Mouse (Mus musculus): Measurements from ENCODE around the gene Selenop.
"Not testable (repeated sequence)": the region's sequence is repeated elsewhere in the genome, so short reads cannot be mapped to it uniquely, and the experiment has no call there.

Gene Selenop

DNA sequence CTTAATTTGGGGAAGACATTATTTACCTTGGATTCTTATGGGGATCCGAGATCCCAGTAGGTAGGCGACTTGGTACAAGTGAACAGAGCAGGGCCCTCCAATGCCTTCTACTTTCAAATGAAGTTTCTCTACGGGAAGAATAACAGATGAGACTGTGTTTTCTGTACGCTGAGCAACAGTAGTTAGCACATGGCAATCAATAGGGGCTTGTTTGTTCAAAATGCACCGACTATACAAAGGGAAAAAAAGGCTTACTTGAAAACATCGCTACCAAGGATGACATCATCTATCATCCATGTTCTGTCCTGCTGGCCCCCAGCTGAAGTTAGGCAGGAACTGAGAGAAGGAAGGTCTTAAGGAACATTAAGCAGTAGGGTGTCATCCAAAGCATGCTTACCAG lies at the start of gene Selenop:
Selenop (plus strand) TSS at position 301 of the 400 bp plus-strand sequence.
- no peak for DNase-seq

DNA sequence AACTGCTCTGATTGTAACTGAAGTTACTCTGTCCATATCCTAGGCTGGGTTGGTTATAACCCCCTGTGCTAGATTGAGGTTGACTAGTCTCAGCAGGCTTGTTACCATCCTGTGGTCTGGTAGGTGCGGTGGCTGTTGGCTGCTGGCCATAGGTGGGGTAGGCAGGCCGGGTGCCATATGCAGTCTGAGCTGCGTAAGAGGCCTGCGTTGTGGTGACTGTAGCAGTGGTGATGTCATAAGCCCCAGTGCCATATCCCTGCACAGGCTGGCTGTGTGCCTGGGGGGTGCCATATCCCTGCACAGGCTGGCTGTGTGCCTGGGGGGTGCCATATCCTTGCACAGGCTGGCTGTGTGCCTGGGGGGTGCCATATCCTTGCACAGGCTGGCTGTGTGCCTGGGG lies 49.7 kb upstream of the Selenop start:
- DNase-seq = not testable (repeated sequence)

DNA sequence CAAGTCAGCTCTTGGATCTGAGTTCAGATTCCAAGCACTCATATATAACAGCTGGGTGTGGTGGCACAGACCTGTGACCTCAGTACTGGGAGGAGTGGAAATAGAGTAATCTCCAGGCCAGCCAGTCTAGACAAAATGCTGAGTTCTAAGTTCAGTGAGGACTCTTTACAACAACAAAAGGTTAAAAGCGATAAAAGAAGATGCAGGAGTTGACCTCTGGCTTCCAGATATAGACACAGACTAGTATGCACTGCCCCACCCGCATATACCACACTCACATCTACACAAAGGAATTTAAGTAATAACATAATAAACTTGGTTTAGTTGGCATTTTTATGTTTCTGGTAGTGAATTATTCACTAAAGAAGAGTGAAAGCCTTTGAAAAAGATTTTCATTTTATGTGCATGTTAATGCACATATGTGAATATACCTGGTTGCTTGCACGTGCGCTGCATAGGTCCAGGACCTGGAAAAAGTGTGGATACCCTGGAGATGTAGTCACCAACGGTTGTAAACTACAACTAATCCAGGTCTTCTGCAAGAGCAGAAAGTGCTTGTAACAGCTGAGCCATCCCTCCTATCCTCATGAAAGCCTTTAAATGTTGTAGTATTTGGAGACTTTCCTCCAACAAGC lies 45.4 kb upstream of the Selenop start:
- no peak for DNase-seq

DNA sequence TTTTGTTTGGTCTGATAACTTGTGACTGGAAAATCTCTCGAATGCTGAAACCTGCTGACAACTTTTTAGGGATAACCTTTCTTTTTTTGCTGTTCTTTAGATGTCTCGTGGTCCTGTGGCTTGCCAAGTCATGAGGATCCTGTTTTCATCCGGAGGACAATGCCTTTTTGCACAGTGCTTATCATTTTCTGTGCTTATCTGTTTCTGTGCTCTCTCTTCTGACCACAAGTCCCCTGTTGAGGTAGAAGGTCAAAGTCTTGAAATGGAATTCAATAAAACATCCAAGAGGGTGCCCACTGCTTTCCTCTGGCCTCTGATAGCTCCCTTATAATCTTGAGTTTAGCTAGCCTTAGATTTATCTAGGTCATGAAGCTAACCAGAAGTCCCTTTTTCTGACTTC lies 41.8 kb upstream of the Selenop start:
- DNase-seq = no peak

DNA sequence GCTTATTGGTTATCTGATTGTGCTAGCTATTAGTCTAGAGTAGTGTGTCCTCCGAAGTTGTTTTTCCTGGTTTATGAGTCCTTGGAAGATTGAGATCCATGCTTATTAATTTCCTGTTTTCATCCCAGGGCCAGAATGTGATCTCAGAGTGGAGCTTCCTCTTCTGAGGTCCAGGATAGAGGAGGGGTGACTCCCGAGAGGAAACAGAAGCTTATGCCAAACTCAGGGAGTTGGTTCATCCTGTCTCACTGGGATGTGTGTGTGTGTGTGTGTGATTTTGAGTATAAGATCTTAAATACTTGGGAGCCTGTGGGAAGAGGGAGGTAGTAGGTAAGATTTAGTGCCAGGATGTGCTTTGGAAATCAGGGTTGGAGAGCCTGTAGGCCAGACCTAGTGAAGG lies 40.2 kb upstream of the Selenop start:
- peak; percentile 55 to 77 for DNase-seq

DNA sequence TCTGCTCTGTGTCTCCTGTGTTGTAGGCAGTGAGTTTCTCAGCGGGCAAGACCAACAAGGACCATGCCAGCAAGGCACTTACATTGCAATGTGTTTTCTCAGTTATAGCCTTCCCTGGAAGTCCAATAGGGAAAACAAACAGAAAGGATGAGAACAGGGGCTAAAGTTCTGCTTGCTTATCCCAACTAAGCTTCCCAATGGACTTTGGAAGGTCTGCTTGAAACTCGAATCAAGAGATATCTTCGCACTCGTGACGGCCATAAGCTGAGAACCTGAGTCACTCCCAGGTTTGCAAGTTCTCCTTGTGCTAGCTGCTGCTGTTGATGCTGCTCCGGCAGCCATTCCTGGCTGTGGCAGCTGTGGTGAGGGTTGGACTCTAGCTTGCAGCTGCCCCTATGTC lies 39.4 kb upstream of the Selenop start:
- DNase-seq = no peak

DNA sequence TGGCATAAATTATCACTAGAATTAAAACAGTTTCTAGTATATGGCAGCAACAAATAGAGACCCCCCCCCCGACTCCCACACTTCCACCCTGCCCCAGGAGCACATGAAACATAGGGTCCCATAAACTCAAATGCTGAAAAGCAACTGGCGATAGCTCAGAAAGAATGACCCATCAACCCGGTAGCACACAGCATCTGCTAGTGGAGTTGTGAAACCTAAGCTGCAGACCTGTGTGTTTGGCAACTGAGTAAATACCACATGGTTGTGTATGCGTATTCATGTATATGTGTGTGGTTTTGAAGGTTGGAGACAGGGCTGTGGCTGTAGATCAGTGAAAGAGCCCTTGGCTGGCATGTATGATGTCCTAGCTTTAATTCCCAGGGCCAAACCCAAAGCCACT lies 37.3 kb upstream of the Selenop start:
- DNase-seq = no peak

DNA sequence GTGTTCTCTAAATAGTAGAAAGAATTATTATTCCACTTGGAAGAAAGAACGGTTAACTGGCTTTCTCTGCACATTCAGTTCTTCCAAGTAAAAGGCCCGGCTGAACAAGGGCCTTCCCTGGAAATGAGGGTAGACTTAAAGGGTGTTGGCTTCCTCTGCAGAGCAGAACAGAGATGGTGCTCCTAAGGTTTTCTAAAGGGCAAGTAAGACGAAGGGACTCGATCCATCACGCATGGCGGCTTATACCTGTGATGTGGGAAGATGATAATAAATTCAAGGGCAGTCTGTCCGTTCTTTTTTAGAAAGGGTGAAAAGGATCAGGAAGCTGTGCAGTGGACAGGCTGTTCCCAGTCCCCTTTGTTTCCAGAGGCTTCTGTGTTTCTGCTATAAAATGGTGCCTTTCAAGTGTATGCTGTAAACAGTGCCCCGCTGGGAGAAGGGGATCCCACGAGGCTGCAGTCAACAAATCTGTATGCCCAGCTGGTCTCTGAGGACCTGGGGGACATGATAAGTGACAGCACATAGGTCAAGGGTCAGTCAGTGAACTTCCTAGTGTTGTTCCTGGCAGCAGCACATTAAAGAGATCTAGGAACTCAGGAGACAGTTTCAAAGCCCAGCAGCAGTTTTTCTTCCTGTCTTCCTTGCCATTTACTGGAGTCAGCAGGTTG lies 36.0 kb upstream of the Selenop start:
- DNase-seq = peak in 1 of 2 experiments; percentile 44

DNA sequence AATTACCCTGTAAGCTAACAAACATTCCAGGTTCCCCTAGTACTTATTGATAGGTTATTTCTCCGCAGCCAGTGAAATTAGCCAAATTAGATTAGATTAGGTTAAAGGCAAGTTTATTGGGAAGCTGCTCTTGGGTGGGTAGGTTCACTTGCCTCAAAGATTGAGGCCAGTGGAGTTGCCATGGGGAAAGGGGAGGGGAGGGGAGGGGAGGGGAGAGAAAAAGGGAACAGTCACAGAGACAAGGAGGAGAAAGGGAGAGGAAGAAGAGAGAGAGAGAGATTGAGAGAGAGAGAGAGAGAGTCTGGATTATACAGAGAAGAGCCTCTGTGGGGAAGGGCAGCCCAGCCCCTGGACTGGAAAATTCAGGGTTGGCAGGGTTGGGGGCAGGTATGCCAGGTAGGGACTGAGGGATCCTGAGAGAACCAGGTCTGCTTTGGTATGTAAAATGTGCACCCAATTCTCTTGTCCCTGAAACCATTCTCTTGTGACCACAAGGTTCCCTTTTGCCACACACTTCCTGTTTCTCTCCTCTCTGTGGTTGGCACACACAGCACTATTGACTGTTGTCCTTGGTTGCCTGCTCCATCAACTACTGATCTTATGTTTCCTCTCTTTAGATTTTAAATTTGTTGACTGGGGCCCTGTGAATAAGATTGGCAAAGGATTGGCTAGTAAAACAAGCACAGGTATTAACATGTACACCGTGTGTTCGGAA lies 34.4 kb upstream of the Selenop start:
- no peak for DNase-seq

DNA sequence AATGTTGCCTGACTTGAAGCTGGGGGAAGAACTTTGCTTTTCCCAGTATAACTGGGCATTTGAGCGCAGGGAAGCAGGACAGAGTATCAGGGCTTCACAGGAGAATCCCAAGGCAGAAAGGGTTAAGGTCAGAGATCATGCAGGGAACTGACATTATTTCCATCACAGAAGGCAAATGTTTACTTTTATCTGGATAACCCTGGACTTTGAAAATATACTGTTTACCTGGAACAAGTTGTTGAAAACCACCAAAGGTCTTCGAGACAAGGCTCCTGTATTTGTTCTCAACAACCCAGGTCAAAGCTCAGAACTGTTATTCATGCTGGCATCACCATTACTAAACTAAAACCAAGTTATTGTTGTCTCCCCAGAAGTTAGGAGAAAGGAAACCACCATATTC lies 32.0 kb upstream of the Selenop start:
- no peak for DNase-seq

DNA sequence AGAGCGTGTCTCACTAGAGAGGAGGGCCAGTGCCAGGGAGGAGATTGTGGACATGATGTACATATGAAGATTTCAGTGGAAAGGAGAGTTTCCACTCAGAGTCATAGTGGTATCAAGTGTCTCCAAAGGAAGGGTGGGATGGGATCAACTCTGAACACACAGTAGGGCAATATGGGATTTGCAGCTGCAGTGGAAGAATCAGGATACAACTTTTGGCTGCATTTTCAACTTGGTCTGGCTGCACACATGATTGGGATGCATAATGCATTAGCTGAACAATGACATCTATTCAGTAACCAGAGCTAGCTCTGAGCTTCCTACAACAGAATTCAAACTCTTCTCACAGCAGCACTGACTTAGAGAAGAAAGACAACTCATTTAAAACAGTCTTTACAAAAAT lies 30.4 kb upstream of the Selenop start:
- DNase-seq = no peak

DNA sequence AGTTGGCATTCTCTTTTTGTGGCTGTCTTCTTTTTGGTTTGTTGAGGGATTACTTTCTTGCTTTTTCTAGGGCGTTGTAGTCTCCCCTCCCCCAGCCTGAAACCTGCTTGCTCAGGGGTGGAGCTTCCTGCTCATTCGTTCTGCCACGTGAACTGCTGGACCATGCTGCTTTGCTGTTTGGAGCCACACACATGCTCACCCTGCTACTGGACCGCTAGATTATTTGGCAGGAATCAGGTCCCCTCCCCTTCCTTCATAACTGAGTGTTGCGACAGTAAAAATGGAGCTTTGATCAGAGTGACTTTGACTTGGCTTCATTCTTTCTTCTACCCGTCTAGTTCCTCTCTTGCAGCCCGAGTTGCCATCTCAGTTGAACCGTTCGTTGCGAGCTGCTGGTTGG lies 23.3 kb upstream of the Selenop start:
- DNase-seq = not testable (repeated sequence)

DNA sequence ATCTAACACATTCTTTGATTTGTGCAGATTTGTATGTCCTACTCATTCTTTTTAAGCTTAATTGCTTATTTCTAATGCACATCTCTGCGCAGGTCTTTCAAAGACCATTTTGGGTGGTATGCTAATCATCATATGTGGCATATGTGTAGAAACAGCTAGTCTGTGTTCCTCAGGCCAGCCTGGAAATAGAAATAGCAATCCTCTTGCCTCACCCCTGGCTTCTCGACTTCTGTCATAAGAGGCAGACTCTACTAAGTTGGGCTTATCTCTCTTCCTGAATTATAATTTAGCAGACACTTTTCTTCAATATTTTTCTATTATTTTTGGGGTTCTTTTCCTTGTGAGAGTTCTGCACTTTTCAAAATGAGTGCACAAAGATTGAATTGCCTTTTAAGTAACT lies 17.7 kb upstream of the Selenop start:
- no peak for DNase-seq

DNA sequence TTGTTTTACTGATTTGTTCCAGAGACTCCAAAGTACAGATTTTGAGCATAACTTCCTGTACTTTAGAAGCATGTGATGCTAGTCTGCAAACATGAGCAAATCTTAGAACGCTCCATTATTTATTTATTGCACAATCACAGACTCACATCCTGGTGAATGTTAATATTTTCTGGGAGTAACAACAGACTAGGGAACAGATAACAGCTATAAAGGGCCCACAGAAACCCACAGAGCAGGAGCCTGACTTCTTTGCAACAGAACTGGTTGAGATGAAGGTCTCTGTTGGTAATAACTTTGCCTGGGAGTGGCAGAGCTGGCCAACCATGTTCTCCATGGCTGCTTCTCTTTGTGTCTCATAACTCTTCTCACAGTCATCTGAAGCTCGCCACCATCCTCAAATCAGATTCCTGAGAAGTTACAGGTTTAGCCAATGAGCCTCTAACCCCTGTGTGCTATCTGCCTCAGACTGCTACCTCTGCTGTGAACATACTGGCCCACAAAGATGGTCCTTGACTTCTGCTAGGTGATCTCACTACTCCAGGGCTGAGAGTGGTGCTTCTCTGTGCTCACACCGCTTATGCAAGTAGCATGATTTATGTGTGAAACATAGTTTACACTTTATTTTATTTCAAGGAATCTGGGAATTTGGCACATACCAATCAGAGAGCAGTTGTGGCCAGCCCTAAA lies 17.2 kb upstream of the Selenop start:
- DNase-seq = peak in 1 of 2 experiments; percentile 57

DNA sequence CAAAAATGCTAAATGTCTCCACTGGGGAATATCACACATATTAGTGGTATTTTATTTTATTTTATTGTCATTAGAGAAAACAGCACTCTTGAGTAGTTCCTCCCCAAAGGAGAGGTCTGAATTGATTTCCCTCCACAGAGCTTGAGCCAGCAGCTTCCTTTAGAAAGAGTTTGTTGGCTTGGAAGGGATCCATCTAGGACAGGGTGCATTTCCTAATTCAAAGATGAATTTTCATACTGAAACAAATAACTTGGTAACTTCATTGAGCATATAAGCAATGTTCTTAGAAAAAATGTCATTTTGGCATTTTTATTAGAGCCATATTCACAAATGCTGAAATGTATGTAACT lies 16.7 kb upstream of the Selenop start:
- no peak for DNase-seq

DNA sequence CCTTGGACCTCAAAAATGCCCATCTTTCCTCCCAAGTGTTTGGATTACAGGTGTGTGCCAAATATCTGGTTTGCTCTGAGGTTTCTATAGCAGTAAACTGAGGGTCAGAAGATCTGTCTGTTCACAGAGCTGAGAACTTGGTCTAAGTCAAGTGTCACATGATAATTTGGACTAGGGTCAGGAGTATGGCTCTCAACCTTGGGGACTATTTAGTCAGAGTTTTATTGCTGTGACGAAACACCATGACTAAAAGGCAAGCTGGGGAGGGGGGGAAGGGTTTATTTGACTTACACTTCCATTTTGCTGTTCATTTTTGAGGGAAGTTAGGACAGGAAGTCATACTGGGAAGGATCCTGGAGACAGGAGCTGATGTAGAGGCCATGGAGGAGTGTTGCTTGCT lies 9.3 kb upstream of the Selenop start:
- no peak for DNase-seq

DNA sequence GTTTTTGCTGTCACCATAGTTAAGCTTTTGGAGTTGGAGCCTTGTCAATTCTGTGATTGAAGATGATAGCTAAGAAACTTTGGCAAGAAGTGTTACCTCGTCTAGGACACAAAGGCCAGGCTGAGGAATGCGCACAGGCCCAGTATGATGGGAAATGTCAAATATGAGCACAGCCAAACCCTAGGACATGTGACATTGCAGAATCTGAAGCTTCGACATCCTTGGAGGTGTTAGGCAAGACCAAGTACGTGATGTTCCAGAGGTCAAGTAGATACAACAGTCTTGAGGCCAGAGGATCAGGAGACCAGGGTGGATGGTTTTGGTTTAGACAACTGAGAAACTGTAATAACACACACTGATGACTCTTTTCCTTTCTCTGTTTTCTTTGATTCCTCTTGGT lies 8.0 kb upstream of the Selenop start:
- DNase-seq = peak in 1 of 2 experiments; percentile 42

DNA sequence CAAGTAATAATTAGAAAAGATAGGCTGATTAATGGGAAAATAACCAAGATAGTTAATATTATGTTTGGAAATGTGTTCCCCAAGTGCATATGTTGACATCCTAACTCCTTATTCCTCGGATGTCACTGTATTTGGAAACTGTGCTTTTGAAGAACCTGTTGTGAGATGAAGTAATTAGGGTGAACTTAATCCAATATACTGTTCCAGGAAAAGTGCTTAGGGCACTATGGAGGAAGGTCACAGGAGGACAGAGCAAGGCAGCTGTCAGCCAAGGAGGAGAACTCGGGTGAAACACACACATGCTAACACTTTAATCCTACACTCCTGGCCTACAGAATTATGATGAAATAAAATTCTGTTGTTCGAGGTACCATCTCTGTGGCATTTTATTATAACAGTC lies 5.5 kb upstream of the Selenop start:
- no peak for DNase-seq

DNA sequence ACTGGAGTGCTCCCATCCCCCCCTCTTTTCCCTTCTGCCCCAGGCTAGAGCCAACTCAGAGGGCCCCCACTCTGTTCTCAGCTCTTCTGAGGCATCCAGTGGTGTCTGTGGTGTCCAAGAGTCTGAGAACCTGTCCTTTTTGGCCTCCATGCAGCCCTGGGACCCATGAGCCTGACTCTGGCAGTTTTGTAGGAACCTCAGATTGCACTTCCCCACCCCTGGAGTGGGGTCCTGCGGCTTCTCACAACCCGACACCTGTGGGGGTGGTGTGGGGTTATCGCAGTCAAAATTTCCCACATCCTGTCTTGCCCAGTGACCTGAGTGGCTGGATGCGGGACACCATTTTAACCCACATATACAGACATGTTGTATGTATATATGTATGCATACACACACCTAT lies 4.1 kb upstream of the Selenop start:
- DNase-seq = no peak

DNA sequence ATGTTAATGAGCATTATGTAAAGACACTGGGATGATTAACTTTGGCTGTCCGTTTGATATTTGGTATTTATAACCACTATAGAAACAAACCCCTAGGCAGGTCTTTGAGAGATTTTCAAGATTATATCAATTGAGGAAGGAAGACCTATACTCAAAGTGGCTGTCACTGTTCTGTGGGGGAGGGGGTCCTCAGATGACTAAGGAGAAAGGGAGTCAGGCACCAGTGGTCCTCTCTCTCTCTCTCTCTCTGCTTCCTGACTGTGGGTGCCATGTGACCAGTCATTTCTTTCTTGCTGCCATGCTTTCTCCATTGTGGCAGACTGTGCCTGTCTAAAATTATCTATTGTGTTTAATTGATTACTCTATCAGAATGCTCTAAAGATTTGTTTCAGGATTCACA lies 3.5 kb upstream of the Selenop start:
- no peak for DNase-seq

DNA sequence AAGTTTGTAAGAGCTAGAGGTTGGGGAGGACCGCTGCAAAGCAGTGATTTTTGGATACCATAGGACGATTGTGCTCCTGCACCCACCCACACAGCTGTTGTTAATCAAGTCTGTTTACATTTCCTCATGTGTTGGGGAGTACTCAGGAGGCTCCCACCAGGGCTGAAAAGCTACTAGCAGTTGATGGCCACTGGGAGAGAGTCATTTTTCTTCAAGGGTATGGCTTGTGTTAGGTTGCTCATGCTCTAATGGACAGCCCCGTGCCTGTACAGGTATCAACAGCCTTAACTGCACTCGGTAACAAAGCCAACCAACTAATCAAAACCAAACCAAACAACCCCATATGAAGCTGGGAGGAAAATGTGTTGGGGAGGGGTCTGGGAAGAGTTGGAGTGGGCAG lies 1.1 kb downstream of the Selenop start:
- DNase-seq = no peak

DNA sequence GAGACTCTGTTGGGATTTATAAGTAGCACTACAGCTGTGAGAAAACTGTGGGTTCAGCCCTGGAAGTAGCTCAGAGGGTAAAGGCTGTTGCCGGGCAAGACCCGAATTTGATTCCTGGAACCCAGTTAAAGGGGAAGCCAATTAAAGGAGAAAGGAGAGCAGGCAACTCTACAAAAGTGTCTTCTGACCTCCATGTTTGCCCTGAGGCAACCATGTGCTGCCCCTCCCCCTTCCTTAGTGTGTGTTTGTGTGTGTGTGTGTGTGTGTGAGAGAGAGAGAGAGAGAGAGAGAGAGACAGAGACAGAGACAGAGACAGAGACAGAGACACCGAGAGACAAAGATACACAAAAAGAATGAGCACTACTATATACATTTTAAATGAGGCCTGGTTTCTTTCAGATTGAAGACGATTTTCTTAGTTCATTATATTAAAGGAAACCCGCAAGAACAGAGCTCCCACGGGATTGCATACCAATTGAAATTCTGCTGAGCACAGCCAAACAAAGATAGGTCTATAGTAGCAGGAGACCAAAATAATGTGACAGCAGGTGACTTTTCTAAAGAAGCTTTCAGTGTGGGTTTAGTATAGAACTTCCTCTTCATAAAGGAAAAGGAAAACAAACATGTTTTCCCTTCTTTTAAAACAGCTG lies 1.8 kb downstream of the Selenop start:
- DNase-seq = no peak

DNA sequence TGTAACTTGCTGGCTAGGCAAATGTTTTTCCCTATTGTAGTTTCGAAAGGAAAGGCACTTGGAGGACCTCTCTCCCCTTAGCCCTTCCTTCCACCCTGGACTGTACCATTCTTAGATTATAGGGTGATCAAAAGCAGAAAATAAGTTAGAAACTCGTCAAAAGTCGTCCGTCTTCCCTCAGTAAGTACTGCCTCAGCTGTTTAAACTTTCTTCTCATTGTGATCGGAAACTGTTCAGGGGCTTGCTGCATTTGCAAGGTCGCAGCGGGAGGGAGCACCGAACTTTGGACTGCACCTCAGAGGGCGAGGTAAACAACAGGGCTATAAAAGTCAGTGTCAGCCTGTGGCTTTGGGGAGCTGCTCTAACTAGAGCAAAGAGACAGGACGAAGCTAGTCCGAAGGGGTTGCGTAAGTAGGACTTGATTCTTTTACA lies 2.3 kb downstream of the Selenop start:
- peak; percentile 87 to 90 for DNase-seq
